Mouse (Mus musculus) layer of hippocampus, adult 9-11 months (tissue): ENCODE results near the gene Hoxa5.

Experiments
- DNase-seq: peaks from one replicate; pipeline ENCODE4 v3.0.0; 2022

Hoxa5 gene

GRCm38 (mm10) chr6:52225612-52226568 lies 21.5 kb upstream of the Hoxa5 start:
- DNase-seq = no peak

DNA sequence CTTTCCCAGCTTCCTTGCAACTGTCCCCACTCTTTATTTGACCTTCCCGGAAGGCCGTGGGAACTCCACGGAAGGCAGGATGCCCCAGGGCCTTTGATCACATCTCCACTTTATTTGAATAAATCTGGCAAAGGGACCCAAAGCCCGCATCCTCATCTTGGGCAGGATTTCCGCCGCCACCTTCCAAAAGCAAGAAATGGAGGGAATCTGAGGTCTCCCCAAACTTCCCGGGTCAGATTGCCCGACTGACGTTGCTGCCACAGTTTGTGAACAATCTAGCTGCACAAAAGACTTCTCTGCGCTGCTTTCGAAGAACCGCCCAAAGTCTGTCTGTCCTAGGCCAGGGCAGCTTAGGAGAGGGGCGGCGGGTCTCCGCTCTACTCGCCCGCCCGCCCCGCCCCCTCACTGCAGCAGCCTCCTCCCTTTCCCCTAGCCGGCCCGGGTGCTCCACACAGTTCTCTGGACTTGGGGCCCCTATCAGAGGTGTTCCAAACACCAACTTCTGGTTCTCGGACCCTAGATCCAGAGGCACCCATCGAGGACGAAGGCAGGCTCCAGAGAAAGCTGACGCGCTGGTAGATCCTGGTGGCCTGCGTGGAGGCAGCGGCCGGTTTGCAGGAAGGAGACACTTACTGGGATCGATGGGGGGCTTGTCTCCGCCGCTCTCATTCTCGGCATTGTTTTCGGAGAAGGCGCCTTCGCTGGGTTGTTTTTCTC lies 20.7 kb upstream of the Hoxa5 start:
- no peak for DNase-seq

DNA sequence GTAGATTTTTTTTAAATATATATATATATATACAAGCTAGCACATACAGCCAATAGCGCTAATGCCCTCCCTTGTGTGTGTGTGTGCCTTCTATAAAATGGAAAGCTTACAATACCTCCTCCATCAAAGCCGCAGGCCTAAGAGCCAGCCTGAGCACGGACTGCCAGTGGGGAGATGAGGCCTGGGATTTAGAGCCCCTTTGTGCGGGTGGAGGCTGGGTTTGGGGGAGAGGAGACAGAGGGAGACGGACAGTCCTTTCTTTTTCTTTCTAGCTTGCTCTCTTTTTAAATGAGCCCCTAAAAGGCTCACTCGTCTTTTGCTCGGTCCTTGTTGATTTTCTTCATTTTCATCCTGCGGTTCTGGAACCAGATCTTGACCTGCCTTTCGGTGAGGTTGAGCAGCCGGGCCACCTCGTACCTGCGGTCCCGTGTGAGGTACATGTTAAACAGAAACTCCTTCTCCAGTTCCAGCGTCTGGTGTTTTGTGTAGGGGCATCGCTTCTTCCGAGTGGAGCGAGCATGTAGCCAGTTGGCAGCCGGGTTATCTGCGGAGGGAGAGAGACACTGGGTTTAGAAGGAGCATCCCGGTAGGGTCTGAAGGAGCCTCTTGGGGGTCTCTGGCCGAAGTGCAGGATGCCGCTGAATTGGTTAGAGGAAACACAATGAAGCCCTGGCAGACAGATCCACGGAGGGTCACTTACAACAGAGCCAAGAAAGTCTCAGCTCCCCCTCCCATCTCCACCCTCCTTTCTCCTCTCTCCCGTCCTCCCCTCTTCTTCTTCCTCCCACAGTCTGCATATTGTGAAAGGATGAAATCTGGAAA lies 19.8 kb upstream of the Hoxa5 start:
- DNase-seq = no peak

DNA sequence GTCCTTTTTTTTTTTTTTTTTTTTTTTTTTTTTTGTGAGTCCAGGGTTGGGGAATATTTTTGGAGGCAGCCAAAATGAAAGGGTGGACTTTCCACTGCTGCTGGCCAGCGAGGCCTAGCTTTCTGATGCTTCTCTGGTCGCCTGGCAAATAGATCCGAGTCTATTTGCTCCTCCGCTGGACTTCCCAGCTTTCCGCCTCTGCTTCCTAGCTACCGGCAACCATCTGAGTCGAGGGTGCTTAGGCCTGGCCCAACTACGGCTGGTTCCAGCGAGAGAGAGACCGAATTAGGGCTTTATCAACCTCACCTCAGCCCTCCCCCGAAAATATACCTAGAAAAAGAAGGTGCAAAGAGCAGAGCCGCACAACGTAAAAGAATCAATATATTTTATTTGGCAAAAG lies 18.3 kb upstream of the Hoxa5 start:
- DNase-seq = no peak

DNA sequence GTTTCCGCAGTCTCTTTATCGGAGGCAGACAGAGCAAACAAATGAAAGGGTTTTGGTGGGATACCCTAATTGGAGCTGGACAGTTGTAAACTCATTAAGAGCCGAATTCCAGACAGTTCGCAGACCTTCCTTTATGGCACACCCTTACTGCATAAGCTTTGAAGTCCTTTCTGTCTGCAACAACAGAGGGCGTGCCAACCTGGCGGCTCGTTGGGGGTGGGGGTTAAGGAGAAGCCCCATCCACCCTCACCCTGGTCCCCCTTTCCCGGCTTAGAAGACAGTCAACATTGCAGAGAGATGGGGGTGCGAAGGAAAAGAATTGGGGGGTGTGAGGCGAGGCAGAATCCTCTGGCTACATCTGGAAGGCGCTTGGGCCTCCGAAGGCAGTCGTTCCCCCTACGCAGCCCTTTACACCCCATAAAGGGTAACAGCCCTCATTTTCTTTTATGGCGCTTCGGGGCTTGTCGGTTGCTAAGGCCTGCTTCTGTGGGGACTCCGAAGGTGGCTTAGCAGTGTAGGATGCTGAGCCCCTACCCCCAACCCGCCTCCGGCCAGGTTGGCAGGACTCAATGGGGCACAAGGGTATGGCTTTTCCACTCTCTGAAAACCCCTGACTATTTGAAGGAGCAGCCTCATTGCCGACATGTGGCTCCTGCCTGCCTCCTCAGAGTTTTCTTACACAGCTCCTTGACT lies 17.8 kb upstream of the Hoxa5 start:
- no peak for DNase-seq

GRCm38 (mm10) chr6:52221337-52221992 lies 17.1 kb upstream of the Hoxa5 start, which contains the start of gene Hoxa7:
Hoxa7 (minus strand) TSS chr6:52221854.
- peak; percentile 54 for DNase-seq

DNA sequence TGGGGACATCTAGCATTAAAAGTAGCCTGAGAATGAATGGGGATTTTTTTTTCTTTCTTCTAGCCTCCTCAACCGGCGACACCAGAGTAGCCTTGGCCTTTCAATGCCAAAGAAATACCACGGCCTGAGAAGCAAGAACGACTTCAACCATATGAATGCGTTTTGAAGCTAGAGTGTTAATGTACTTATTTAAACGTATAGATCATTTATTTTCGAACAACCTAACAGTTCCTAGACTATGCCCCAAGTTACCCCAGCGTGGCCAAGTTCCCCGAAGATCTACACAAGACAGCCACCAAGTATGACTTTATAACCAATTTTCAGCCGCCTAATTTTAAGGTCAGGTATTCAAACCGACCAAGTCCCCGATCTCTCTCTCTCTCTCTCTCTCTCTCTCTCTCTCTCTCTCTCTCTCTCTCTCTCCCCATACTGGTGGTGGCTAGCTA lies 16.5 kb upstream of the Hoxa5 start:
- DNase-seq = no peak

DNA sequence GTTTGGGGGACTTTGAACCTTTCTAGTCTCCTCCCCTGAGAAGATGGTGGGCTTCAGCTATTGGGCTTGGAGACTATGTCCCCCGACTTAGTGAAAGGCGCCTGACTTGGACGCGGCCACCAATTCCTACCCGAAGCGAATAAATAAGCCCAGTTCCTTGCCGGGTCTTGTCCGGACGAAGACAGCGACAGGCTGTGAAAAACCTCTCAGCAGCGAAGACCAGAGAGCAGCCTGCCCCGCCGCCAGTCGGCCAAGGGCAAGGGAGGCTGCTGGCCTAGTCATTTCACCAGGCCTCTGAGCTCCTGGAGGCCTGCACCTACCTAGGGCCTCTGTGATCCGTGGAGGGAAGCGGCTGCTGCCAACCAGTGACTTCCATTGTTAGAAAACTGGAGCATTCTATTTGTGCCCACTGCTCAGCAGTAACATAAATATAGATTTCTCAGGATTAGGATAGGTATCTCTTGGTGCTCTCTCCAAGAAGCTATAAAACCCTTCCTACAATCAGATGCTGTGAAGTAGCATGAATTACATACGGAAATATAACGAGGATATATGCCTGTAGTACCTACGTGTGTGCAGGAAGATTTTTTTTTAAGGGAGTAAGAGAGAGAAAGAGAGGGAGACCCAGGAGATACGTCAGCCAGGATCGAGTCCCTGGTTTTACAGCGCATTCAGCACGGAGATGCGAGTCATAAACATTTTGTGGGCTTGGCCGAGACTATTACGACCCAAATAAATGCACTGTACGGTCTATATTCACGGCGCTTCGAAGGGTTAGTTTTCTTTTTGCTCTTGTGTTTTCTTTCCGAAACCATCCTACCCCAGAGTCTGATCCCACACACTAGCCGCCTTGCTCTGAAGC lies 15.8 kb upstream of the Hoxa5 start:
- no peak for DNase-seq

- DNase-seq = no peak
Observed at GRCm38 (mm10) chr6:52219234-52219942, 15.0 kb upstream of the Hoxa5 start.

DNA sequence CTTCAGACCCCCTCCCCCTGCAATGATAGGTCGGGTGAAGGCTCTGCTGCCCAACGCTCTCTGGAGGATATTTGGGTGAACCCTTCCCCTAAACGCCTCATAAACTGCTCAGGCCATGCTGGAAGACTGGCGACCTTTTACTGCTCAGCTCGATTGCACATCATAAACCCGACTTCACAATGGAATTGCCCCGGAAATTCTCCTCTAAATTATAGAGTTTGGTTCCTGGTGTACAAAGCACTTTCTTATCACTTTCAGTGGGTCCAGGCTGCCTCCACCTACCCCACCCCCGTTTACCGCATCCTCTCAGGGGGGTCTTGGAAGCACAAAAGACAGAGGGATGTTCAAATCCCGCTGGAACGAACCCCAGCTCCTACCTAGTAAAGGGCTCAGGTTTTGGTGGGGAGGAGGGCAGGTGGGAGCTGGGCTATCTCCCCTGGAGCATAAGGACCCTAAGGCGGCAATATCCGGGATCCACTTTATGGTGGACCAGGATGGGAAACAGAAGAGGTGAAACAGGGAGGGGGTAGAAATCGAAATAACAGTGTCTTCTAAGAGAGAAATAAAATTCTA lies 14.3 kb upstream of the Hoxa5 start:
- no peak for DNase-seq

DNA sequence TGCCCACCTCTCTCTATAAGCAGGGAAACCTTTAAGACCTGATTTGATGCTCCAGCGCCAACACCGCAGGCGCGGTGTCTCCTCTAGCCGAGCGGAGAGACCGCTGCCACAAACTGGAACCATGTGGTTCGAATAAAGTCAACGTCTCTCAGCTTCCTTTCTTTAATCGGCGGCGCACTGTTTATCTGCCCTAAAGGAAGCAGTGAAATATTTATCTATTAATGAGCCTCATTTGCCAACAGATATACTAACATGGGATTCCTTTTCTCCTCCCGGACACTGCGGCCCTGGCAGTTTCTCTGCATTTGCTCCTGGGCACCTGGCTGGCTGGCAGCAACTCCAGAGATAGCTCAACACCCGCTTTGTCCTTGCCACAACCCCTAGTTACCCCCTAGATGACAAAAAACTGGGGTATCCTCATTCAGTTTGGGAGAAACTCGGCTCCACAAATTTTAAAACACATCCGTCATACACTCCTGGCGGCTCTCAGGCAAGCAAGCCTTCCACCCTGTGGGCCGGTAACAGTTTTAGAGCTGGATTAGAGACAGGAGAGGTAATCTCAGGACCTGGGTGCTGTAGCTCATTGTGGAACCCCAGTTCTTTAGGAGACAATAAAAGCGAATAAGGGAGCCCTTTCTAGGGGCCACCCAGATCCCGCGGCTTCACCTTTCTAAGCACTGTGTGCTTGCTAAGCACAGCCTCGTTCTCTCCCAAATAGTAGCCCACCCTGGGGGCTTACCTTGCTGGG lies 13.7 kb upstream of the Hoxa5 start:
- DNase-seq = no peak

DNA sequence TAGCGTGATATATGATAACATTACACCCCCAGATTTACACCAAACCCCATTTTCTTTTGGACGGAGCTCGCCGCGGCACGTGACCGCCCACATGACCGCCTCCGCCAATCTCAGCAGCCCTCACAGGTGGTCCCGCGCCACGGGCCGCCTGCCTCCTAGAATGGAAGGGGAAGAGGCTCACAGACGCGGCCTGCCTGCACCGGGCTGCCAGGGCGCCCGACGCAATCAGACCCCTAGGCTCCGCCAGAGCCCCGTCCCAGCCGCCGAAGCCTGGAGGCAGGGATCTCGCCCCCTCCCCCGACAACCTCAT lies 13.0 kb upstream of the Hoxa5 start:
- no peak for DNase-seq

- DNase-seq = no peak
Observed at GRCm38 (mm10) chr6:52216691-52217458, 12.5 kb upstream of the Hoxa5 start.

GRCm38 (mm10) chr6:52215771-52216535 lies 11.6 kb upstream of the Hoxa5 start:
- DNase-seq = no peak

- DNase-seq = no peak
Observed at GRCm38 (mm10) chr6:52215070-52215469, 10.7 kb upstream of the Hoxa5 start.

DNA sequence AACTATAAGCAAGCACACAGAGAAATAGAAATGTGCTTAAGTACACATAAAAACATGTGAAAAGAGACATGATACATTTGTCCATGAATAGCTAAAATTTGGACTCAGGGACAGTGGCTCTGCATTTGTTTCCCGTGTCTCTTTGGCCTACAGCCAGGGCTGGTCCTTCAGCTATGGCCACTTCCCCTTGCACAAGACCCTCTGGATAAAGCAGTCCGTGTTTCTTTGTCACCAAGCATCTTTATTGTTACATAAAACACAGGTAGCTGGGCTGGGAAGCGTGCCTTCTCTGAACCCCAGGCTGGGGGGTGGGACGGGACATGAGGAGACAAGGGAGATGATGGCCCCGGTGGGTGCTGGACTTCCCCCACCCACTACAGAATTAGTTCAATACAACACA lies 9.9 kb upstream of the Hoxa5 start:
- no peak for DNase-seq

DNA sequence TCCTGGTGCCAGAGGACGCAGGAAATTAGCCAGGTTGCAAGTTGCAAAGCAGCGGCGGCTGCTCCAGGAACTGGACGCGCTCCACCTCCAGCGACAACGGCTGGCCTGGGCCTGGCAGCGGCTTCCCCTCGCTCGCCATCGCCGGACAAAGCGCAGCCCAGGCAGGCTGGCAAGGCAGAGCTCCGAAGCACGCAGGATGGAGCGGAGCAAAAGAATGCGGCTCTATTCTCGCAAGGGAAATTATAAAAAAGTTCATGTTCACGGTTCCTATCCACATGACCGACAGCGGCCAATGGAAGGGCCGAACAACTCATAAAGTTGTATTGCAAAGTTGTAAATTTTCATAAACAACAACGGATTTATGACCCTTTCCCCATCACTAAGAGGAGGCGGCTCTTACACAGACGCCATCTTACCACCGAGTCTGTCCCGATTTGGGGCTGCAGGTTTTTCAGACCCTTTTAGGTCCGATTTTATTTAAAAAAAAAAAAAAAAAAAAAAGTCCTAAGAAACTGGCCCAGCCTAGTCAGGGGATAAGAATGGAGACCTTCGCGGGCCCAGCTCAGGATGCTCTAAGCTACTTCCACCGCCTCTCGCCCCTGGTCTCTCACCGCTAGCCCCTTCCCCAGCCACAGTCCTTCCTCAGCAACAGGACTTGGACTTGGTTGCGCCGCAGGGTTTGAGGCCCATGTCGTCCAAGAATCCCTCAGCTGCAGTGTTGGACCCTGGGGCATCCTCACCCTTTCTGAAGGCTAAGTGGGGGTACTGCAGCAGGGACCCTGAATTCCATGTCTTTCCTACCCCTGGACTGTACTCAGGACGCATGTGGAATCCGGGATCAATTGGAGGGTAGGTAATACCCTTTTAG lies 9.0 kb upstream of the Hoxa5 start, which contains the start of the genes Hoxa3 and Gm28308:
Gene Hoxa3 (minus strand): TSS at position 218 of the 868 bp plus-strand sequence.
Gene Gm28308 (minus strand): TSS at position 221 of the 868 bp plus-strand sequence.
- no peak for DNase-seq
